Mouse (Mus musculus) layer of hippocampus, adult 2 months (tissue): ENCODE measurements around the gene Zc3h4. TPM values are rescaled to one million over a fixed set of nuclear protein-coding genes. Genes with fewer than 3 reads are reported as not detected.
"Not testable (repeated sequence)": the region's sequence is repeated elsewhere in the genome, so short reads cannot be mapped to it uniquely, and the experiment has no call there.

Experiments
- DNase-seq, 2 experiments: peaks; one replicate each; pipeline ENCODE4 v3.0.0; 2022; ENCODE audit warnings: low spot score in 2 of 2
- H3K27ac ChIP-seq: fragments of 200-600 bp; 2 replicates; pipeline ENCODE4 v1.8.1; 2022
- H3K4me3 ChIP-seq: fragments of 200-600 bp; 2 replicates; pipeline ENCODE4 v1.8.1; 2022; ENCODE audit warnings: mild to moderate bottlenecking
- CTCF ChIP-seq: fragments of 200-600 bp; conservative IDR thresholded peaks from 2 replicates; pipeline ENCODE4 v1.8.1; 2022; ENCODE audit warnings: antibody characterized with exemption, mild to moderate bottlenecking, moderate library complexity
- total RNA-seq, 2 experiments: library from RNA; stranded (reverse); gene quantifications; 2 replicates each; pipeline ENCODE4 v1.2.3; 2021

Gene Zc3h4
- total RNA-seq, 2 experiments from 2014 or later = 62.4 to 64.4 TPM

- no peak for TF ChIP-seq CTCF
Measured at GRCm38 (mm10) chr7:16387160-16388041, 13.3 kb upstream of the Zc3h4 start, which contains the start of gene Sae1. Gene Sae1 (minus strand): TSS chr7:16387806.

DNA sequence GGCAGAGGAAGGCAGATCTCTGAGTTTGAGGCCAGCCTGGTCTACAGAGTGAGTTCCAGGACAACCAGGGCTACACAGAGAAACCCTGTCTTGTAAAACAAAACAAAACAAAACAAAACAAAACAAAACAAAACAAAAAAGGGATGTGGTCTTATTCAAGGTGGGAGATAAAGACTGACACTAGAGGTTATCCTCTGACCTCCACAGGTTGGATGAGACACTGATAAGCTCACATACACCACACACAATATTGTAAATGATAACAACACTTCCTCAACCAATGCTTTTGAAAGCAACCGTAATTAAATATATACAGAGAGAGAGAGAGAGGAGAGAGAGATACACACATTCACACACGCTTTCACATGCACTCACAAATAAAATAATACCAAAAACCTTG is 10.8 kb upstream of the Zc3h4 start:
- DNase-seq, H3K27ac ChIP-seq: not testable (repeated sequence)

More at GRCm38 (mm10) chr7:16387160-16388041, 13.3 kb upstream of the Zc3h4 start, which contains the start of gene Sae1:
- peak; percentile 97 to 98 for DNase-seq
- Histone ChIP-seq H3K4me3 (peak within 1 kb of the TSS; percentile 69), H3K27ac (peak within 1 kb of the TSS; percentile 75)

GRCm38 (mm10) chr7:16392923-16393322 is 7.8 kb upstream of the Zc3h4 start:
- TF ChIP-seq CTCF = no peak
- H3K27ac ChIP-seq = no peak overlapping the region
- H3K4me3 ChIP-seq = no peak overlapping the region
- no peak for DNase-seq

More for the DNA sequence above, 10.8 kb upstream of the Zc3h4 start:
- not testable (repeated sequence) for H3K4me3 ChIP-seq

DNA sequence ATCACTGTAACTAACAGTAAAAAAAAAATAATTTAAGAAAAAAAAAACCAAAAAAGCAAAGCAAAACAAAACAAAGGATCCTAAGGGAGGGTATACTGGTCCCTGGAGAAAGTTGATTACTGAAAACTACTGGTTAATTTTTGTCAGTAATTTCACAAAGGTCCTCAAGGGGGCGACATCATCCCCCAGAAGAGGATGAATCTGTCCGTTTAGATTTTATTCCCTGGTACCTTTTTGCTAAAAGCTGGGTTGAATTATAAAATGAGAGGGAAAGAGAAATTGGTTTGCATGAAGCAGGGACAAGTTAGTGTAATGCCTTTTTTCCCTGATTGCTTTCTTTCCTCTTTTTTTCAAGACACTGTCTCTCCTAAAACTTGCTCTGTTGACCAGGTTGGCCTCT is 4.8 kb upstream of the Zc3h4 start:
- peak; percentile 57 to 66 for DNase-seq
- Histone ChIP-seq H3K4me3 (no peak overlapping the region), H3K27ac (peak overlapping the region; percentile 25; the same call in 1 of the 2 replicates)
- peak; percentile 96 for TF ChIP-seq CTCF

- TF ChIP-seq CTCF = no peak
- Histone ChIP-seq H3K4me3 (no peak overlapping the region), H3K27ac (no peak overlapping the region)
- DNase-seq = no peak
Measured at GRCm38 (mm10) chr7:16397465-16397864, 3.2 kb upstream of the Zc3h4 start.

DNA sequence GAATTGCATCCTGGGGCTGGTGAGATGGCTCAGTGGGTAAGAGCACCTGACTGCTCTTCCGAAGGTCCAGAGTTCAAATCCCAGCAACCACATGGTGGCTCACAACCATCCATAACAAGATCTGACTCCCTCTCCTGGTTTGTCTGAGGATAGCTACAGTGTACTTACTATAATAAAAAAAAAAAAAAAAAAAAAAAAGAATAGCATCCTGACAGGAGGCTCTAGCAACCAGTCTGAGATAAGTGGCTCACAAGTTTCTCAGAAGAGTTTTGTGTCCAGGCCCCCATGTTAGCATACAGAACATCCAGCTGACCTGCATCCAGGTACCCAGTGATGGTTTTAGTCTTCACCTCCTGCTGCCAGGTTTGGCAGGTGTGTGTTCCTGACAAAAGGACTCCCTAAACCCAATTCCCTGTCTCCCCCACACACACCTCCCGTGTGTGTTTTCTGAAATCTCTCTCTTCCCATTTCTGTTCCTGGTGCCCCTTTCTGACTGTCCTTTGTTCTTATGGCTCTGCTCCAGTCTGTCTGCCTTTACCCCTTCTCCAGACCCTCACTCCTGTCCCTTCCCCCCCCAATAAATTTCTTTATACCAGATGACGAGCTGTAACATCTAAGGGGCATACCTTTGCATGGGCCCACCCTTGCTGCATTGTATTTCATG is 2.2 kb upstream of the Zc3h4 start:
- Histone ChIP-seq H3K4me3 (peak overlapping the region; percentile 92; the same call in 1 of the 2 replicates), H3K27ac (peak overlapping the region; percentile 100)
- peak; percentile 33; the same call in 1 of the 2 replicates for TF ChIP-seq CTCF
- no peak for DNase-seq

- H3K4me3 ChIP-seq = peak overlapping the region; percentile 92
- peak overlapping the region; percentile 100 for H3K27ac ChIP-seq
- peak; percentile 86 to 91 for DNase-seq
- TF ChIP-seq CTCF = no peak
Measured at GRCm38 (mm10) chr7:16399098-16399819, 1.5 kb upstream of the Zc3h4 start.

- H3K27ac ChIP-seq = peak overlapping the region; percentile 100
- H3K4me3 ChIP-seq = peak overlapping the region; percentile 92
- DNase-seq = peak; percentile 98 to 99
- TF ChIP-seq CTCF = no peak
Measured at GRCm38 (mm10) chr7:16399820-16400688, 656 bp upstream of the Zc3h4 start.

GRCm38 (mm10) chr7:16401991-16402431 is 1.3 kb downstream of the Zc3h4 start:
- TF ChIP-seq CTCF = 0 out of 2 replicates have a peak, but pooled peaks have one; percentile 2
- Histone ChIP-seq H3K27ac (peak overlapping the region; percentile 100), H3K4me3 (peak overlapping the region; percentile 92)
- DNase-seq = peak in 1 of 2 experiments; percentile 19

DNA sequence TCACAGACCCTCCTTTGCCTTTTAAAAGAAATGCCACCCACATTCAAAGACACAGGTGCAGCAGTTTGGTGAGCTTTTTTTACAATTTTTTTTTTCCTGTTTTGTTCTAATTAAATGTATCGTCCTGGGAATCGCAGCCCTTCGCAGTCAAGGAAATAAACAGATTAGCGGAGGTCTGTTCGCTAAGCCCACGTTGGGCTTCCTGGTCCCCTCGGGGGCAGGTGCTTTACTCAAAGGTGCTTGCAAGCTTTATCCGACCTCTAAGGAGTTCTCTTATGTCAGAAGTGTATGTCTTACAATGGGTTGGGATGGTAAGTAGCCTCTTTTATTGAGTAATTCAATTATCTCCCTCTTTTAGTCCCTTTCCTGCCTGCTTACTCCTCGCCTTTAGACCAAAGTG is 1.7 kb downstream of the Zc3h4 start:
- no peak for DNase-seq
- H3K4me3 ChIP-seq = peak overlapping the region; percentile 92
- H3K27ac ChIP-seq = peak overlapping the region; percentile 100
- no peak for TF ChIP-seq CTCF
